Mouse (Mus musculus): ENCODE measurements around the gene Ncor1. TPM values are rescaled to one million over a fixed set of nuclear protein-coding genes. Genes with fewer than 3 reads are reported as not detected.

The Ncor1 gene
- 26.9 TPM for polyA plus RNA-seq (2014; fragmentation: Illumina TruSeq; extraction: RNeasy Lipid Tissue Mini Kit (QIAGEN cat#74804); ENCODE audit: insufficient read depth, low read depth, low replicate concordance)

DNA sequence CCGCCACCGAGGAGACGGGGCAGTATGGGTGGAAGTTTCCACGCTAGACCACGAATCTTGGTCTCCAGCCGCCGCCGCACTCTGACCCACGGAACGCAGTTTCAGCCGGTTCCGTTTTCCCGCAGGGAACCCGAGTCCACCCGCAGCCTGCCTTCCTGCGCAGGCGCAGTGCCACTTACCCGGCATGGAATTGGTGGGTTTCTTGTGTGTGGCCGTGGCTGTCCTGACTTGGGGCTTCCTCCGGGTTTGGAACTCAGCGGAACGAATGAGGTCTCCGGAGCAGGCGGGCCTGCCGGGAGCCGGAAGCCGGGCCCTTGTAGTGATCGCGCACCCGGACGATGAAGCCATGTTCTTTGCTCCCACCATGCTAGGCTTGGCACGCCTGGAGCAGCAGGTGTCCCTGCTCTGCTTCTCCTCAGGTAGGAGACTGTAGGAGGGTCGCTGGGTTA, at the start of gene Ncor1, which contains the start of gene Pigl:
TSS of gene Ncor1 (minus strand) at position 266 of the 449 bp plus-strand sequence.
TSS of gene Pigl (plus strand) at position 185 of the 449 bp plus-strand sequence.

DNA sequence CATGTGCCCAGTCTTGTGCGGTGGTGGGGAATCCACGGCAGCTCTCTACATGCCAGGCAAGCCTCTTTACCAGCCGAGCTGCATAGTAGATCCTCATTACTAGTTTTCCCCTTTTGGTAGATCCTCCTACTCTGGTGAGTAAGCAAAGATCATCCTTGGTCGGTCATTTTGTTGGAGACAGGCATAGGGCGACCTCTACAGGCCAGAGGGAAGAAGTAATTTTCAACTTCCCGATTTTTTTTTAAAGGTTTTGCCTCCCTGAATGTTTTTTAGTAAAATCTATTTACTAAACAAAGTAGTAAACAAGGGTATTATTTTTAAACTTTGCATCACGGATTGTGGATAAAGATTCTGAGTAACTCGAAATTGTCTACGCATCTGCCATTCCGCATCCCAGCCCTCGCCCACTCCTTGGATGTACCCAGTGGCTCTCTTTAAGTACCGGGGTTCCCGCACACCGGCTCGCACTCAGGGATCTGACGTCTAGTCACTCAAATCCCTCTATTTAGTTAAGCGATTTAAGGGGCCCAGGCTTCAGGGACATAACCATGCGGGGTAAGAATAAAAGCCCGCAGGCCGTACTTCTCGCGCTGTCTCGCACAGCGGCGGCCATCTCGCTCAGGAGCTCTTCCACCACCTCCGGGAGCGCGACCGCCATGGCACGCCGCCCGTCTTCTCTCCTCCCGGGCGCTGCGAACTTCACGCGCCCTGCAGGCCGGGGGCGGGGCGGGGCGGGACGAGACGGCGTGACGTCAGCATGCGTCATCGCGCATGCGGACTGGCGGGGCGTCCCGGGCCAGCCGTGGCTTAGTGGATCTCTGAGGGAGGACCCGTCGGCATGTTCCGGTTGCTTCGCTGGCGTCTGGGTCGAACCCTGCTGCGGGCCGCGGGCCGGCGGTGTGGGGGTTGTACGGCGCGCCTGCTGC, 177.4 kb downstream of the Ncor1 start, which contains the start of the genes Zswim7 and Ttc19:
TSS of gene Zswim7 (minus strand) at position 701 of the 926 bp plus-strand sequence.
TSS of gene Ttc19 (plus strand) at position 799 of the 926 bp plus-strand sequence.

Other genes starting within 250 kb of the Ncor1 start
- 9.5 TPM for gene Adora2b, start 209.6 kb downstream of the Ncor1 start, polyA plus RNA-seq (2014; fragmentation: Illumina TruSeq; extraction: RNeasy Lipid Tissue Mini Kit (QIAGEN cat#74804); ENCODE audit: insufficient read depth, low read depth, low replicate concordance)
- 11.8 TPM for gene Zswim7, start 177.2 kb downstream of the Ncor1 start, polyA plus RNA-seq (2014; fragmentation: Illumina TruSeq; extraction: RNeasy Lipid Tissue Mini Kit (QIAGEN cat#74804); ENCODE audit: insufficient read depth, low read depth, low replicate concordance)
- 6.7 TPM for gene Ttc19, start 177.1 kb downstream of the Ncor1 start, polyA plus RNA-seq (2014; fragmentation: Illumina TruSeq; extraction: RNeasy Lipid Tissue Mini Kit (QIAGEN cat#74804); ENCODE audit: insufficient read depth, low read depth, low replicate concordance)
- gene Pigl, start 81 bp downstream of the Ncor1 start, polyA plus RNA-seq (2014; fragmentation: Illumina TruSeq; extraction: RNeasy Lipid Tissue Mini Kit (QIAGEN cat#74804); ENCODE audit: insufficient read depth, low read depth, low replicate concordance) = 3.2 TPM
- gene Cenpv, start 80.7 kb upstream of the Ncor1 start, polyA plus RNA-seq (2014; fragmentation: Illumina TruSeq; extraction: RNeasy Lipid Tissue Mini Kit (QIAGEN cat#74804); ENCODE audit: insufficient read depth, low read depth, low replicate concordance) = 19.1 TPM
- gene Ubb, start 92.6 kb upstream of the Ncor1 start, polyA plus RNA-seq (2014; fragmentation: Illumina TruSeq; extraction: RNeasy Lipid Tissue Mini Kit (QIAGEN cat#74804); ENCODE audit: insufficient read depth, low read depth, low replicate concordance) = 1,444 TPM
- gene Trpv2, start 115.9 kb upstream of the Ncor1 start, polyA plus RNA-seq (2014; fragmentation: Illumina TruSeq; extraction: RNeasy Lipid Tissue Mini Kit (QIAGEN cat#74804); ENCODE audit: insufficient read depth, low read depth, low replicate concordance) = 11.0 TPM
- 9.8 TPM for gene Lrrc75a, start 190.0 kb upstream of the Ncor1 start, polyA plus RNA-seq (2014; fragmentation: Illumina TruSeq; extraction: RNeasy Lipid Tissue Mini Kit (QIAGEN cat#74804); ENCODE audit: insufficient read depth, low read depth, low replicate concordance)
- 14.8 TPM for gene Mmgt2, start 190.1 kb upstream of the Ncor1 start, polyA plus RNA-seq (2014; fragmentation: Illumina TruSeq; extraction: RNeasy Lipid Tissue Mini Kit (QIAGEN cat#74804); ENCODE audit: insufficient read depth, low read depth, low replicate concordance)